Mouse (Mus musculus) limb, embryonic 12.5 days (tissue): ENCODE measurements around the gene Nsd1. TPM values are rescaled to one million over a fixed set of nuclear protein-coding genes. Genes with fewer than 3 reads are reported as not detected.
"Not testable (repeated sequence)": the region's sequence is repeated elsewhere in the genome, so short reads cannot be mapped to it uniquely, and the experiment has no call there.

Experiments used
- ATAC-seq: fragments of 200-750 bp; cut with Nextera tagmentation; 2 replicates; pipeline ENCODE4 v1.8.0; 2017; ENCODE audit warnings: low read depth, moderate TSS enrichment; ENCODE audit not compliant: insufficient number of reproducible peaks, insufficient read depth, low FRiP score, low TSS enrichment
- H3K27ac ChIP-seq: fragments of 300-500 bp; sonication (generic); 2 replicates; pipeline ENCODE4 v1.5.1; 2016; ENCODE audit warnings: mild to moderate bottlenecking, moderate library complexity
- H3K27me3 ChIP-seq: fragments of 300-500 bp; sonication (generic); 2 replicates; pipeline ENCODE4 v1.6.1; 2016; ENCODE audit warnings: mild to moderate bottlenecking, moderate library complexity
- H3K36me3 ChIP-seq: fragments of 300-500 bp; sonication (generic); 2 replicates; pipeline ENCODE4 v1.6.1; 2016; ENCODE audit warnings: mild to moderate bottlenecking, moderate library complexity
- H3K4me1 ChIP-seq: fragments of 300-500 bp; sonication (generic); replicated peaks from 2 replicates; pipeline ENCODE4 v1.6.1; 2016
- H3K4me2 ChIP-seq: fragments of 300-500 bp; sonication (generic); 2 replicates; pipeline ENCODE4 v1.6.1; 2016; ENCODE audit warnings: mild to moderate bottlenecking, moderate library complexity
- H3K4me3 ChIP-seq: fragments of 300-500 bp; sonication (generic); replicated peaks from 2 replicates; pipeline ENCODE4 v1.5.1; 2016; ENCODE audit warnings: mild to moderate bottlenecking
- H3K9ac ChIP-seq: fragments of 300-500 bp; sonication (generic); replicated peaks from 2 replicates; pipeline ENCODE4 v1.6.1; 2016; ENCODE audit warnings: mild to moderate bottlenecking, moderate library complexity
- H3K9me3 ChIP-seq: fragments of 300-500 bp; sonication (generic); 2 replicates; pipeline ENCODE4 v1.6.1; 2016; ENCODE audit warnings: mild to moderate bottlenecking, moderate library complexity
- WGBS: fragments of 180-500 bp; shearing (Covaris S2); methylation state at CpG from one replicate; pipeline ENCODE4 v1.1.7; 2016; 5-methylcytosine and 5-hydroxymethylcytosine counted together
- polyA plus RNA-seq: library from polyadenylated mRNA; unstranded; fragments of >200 nt; fragmentation: Nextera tagmentation; extraction: Ambion mirVana; gene quantifications from 2 replicates; pipeline ENCODE4 v1.2.1, GENCODE M21; 2016

Gene Nsd1
- polyA plus RNA-seq, 1 experiment from 2014 or later: 91.8 TPM

- no peaks in the 10 kb centered on the region for H3K36me3 ChIP-seq
- WGBS: 67% methylated on average over 11 of the region's 11 CpGs
- H3K9ac ChIP-seq: no peak overlapping the region
- H3K4me3 ChIP-seq: no peak overlapping the region
- no peak overlapping the region for H3K4me2 ChIP-seq
- no peak for ATAC-seq
- peaks cover 15% of the 10 kb centered on the region for H3K4me1 ChIP-seq
- no peaks in the 10 kb centered on the region; the same call in 1 of the 2 replicates for H3K27me3 ChIP-seq
- H3K9me3 ChIP-seq: no peaks in the 10 kb centered on the region
- no peak overlapping the region; the same call in 1 of the 2 replicates for H3K27ac ChIP-seq
These were observed 35.2 kb upstream of the Nsd1 start for GRCm38 (mm10) chr13:55174347-55174746.

- whole genome bisulfite sequencing: 84% methylated on average over 6 of the region's 6 CpGs
- Histone ChIP-seq H3K9me3 (no peaks in the 10 kb centered on the region), H3K4me1 (peaks cover 12% of the 10 kb centered on the region), H3K4me2 (no peak overlapping the region), H3K9ac (no peak overlapping the region), H3K27ac (no peak overlapping the region), H3K36me3 (no peaks in the 10 kb centered on the region), H3K27me3 (no peaks in the 10 kb centered on the region; the same call in 1 of the 2 replicates), H3K4me3 (no peak overlapping the region)
- ATAC-seq: no peak
These were observed 33.3 kb upstream of the Nsd1 start for GRCm38 (mm10) chr13:55176265-55176664.

GRCm38 (mm10) chr13:55177903-55178496, 31.6 kb upstream of the Nsd1 start:
- no peaks in the 10 kb centered on the region for H3K27me3 ChIP-seq
- H3K4me1 ChIP-seq: no peaks in the 10 kb centered on the region
- no peak for ATAC-seq
- no peak overlapping the region for H3K4me2 ChIP-seq
- H3K9ac ChIP-seq: no peak overlapping the region
- no peaks in the 10 kb centered on the region for H3K36me3 ChIP-seq
- no peaks in the 10 kb centered on the region for H3K9me3 ChIP-seq
- no peak overlapping the region for H3K4me3 ChIP-seq
- 0 out of 2 replicates have a peak overlapping the region, but pooled peaks have one; percentile 4 for H3K27ac ChIP-seq
- 63% methylated on average over 4 of the region's 4 CpGs for WGBS

- H3K27me3 ChIP-seq: no peaks in the 10 kb centered on the region
- no peaks in the 10 kb centered on the region for H3K9me3 ChIP-seq
- ATAC-seq: no peak
- no peaks in the 10 kb centered on the region for H3K36me3 ChIP-seq
- WGBS: 41% methylated on average over 2 of the region's 2 CpGs
- H3K4me1 ChIP-seq: no peaks in the 10 kb centered on the region
- no peak overlapping the region for H3K4me3 ChIP-seq
- no peak overlapping the region for H3K9ac ChIP-seq
- H3K27ac ChIP-seq: no peak overlapping the region
- no peak overlapping the region for H3K4me2 ChIP-seq
These were observed 31.0 kb upstream of the Nsd1 start for GRCm38 (mm10) chr13:55178556-55178955.

- no peaks in the 10 kb centered on the region for H3K4me1 ChIP-seq
- H3K36me3 ChIP-seq: no peaks in the 10 kb centered on the region
- no peak overlapping the region for H3K27ac ChIP-seq
- H3K4me2 ChIP-seq: no peak overlapping the region
- no peaks in the 10 kb centered on the region for H3K9me3 ChIP-seq
- no peaks in the 10 kb centered on the region for H3K27me3 ChIP-seq
- 88% methylated on average over 3 of the region's 3 CpGs for WGBS
- no peak for ATAC-seq
- H3K4me3 ChIP-seq: no peak overlapping the region
- H3K9ac ChIP-seq: no peak overlapping the region
These were observed 30.0 kb upstream of the Nsd1 start for GRCm38 (mm10) chr13:55179591-55179990.

- ATAC-seq: no peak
- H3K36me3 ChIP-seq: no peaks in the 10 kb centered on the region
- peak overlapping the region; percentile 57 for H3K4me2 ChIP-seq
- peak overlapping the region; percentile 38 for H3K4me3 ChIP-seq
- no peaks in the 10 kb centered on the region for H3K9me3 ChIP-seq
- peak overlapping the region; percentile 52 for H3K9ac ChIP-seq
- 77% methylated on average over 2 of the region's 2 CpGs for WGBS
- no peaks in the 10 kb centered on the region for H3K27me3 ChIP-seq
- no peaks in the 10 kb centered on the region for H3K4me1 ChIP-seq
- peak overlapping the region; percentile 83 for H3K27ac ChIP-seq
These were observed 27.8 kb upstream of the Nsd1 start for GRCm38 (mm10) chr13:55181786-55182172.

GRCm38 (mm10) chr13:55182173-55182894, 27.2 kb upstream of the Nsd1 start:
- Histone ChIP-seq H3K4me1 (no peaks in the 10 kb centered on the region), H3K4me2 (peak overlapping the region; percentile 57), H3K36me3 (no peaks in the 10 kb centered on the region), H3K27ac (peak overlapping the region; percentile 83), H3K9me3 (no peaks in the 10 kb centered on the region), H3K9ac (peak overlapping the region; percentile 52), H3K27me3 (no peaks in the 10 kb centered on the region), H3K4me3 (peak overlapping the region; percentile 38)
- ATAC-seq: peak; percentile 70
- 4% methylated on average over 23 of the region's 23 CpGs for WGBS

GRCm38 (mm10) chr13:55183382-55183781, 26.2 kb upstream of the Nsd1 start:
- H3K9me3 ChIP-seq: no peaks in the 10 kb centered on the region
- H3K27me3 ChIP-seq: no peaks in the 10 kb centered on the region
- no peak overlapping the region for H3K9ac ChIP-seq
- H3K36me3 ChIP-seq: no peaks in the 10 kb centered on the region
- WGBS: 84% methylated on average over 6 of the region's 6 CpGs
- no peak overlapping the region for H3K27ac ChIP-seq
- H3K4me1 ChIP-seq: no peaks in the 10 kb centered on the region
- H3K4me3 ChIP-seq: no peak overlapping the region
- no peak for ATAC-seq
- H3K4me2 ChIP-seq: no peak overlapping the region

- not testable (repeated sequence) for ATAC-seq, H3K9ac ChIP-seq, H3K4me2 ChIP-seq, H3K4me3 ChIP-seq, H3K27me3 ChIP-seq, H3K36me3 ChIP-seq, H3K9me3 ChIP-seq, H3K27ac ChIP-seq
- H3K4me1 ChIP-seq: peaks cover 12% of the 10 kb centered on the region
- WGBS: 51% methylated on average over 4 of the region's 9 CpGs
These were observed 22.5 kb upstream of the Nsd1 start for GRCm38 (mm10) chr13:55187062-55187461.

GRCm38 (mm10) chr13:55189531-55190107, 20.0 kb upstream of the Nsd1 start:
- Histone ChIP-seq H3K27me3 (no peaks in the 10 kb centered on the region), H3K4me3 (peak overlapping the region; percentile 46), H3K27ac (peak overlapping the region; percentile 95), H3K4me1 (peaks cover 16% of the 10 kb centered on the region), H3K9me3 (no peaks in the 10 kb centered on the region), H3K4me2 (peak overlapping the region; percentile 75), H3K9ac (peak overlapping the region; percentile 79), H3K36me3 (no peaks in the 10 kb centered on the region)
- 3% methylated on average over 12 of the region's 12 CpGs for WGBS
- no peak; the same call in 1 of the 2 replicates for ATAC-seq

- H3K4me3 ChIP-seq: peak overlapping the region; percentile 46
- peak overlapping the region; percentile 79 for H3K9ac ChIP-seq
- peaks cover 17% of the 10 kb centered on the region for H3K4me1 ChIP-seq
- no peaks in the 10 kb centered on the region for H3K9me3 ChIP-seq
- peak; percentile 98 for ATAC-seq
- H3K27me3 ChIP-seq: no peaks in the 10 kb centered on the region
- peak overlapping the region; percentile 75 for H3K4me2 ChIP-seq
- 2% methylated on average over 34 of the region's 34 CpGs for WGBS
- no peaks in the 10 kb centered on the region for H3K36me3 ChIP-seq
- H3K27ac ChIP-seq: peak overlapping the region; percentile 95
These were observed 19.3 kb upstream of the Nsd1 start for GRCm38 (mm10) chr13:55190121-55190868.
